11 mouse cellular contexts compared by ENCODE assay signal in genomic region chr14:60765025-60765424, GRCm38 (mm10). TPM values are rescaled to one million over a fixed set of nuclear protein-coding genes. Genes with fewer than 3 reads are reported as not detected.
DNase-seq lines count a peak whose midpoint lies in the region; ATAC-seq and TF ChIP-seq lines count a peak whose summit lies in the region.
"Had no signal": no experiment of that assay in that cellular context is flagged by ENCODE, and none has a peak within 500 bp of the region (broad histone marks: within the 10 kb centered on the region; RNA-seq: fewer than 3 reads in every experiment).

No protein-coding gene starts in this region.

- no peaks in the 10 kb centered on the region for H3K27me3 ChIP-seq in intestine, embryonic 15.5 days (replicated peaks)
- H3K27me3 ChIP-seq in intestine, postnatal 0 days (replicated peaks; ENCODE audit: control insufficient read depth, insufficient read depth, low read length) = no peaks in the 10 kb centered on the region
- H3K27me3 ChIP-seq in lung, postnatal 0 days (replicated peaks; ENCODE audit: insufficient read depth, low read length) = no peaks in the 10 kb centered on the region

- no peak overlapping the region for H3K9ac ChIP-seq in intestine, embryonic 15.5 days
- no peak overlapping the region for H3K9ac ChIP-seq in intestine, postnatal 0 days (ENCODE audit: low read depth, low read length)
- no peak overlapping the region for H3K9ac ChIP-seq in lung, postnatal 0 days (replicated peaks; ENCODE audit: low read depth)

- H3K36me3 ChIP-seq in intestine, embryonic 15.5 days = peaks cover 5% of the 10 kb centered on the region; the same call in 1 of the 2 replicates
- peaks cover 31% of the 10 kb centered on the region for H3K36me3 ChIP-seq in intestine, postnatal 0 days (ENCODE audit: control insufficient read depth, insufficient read depth)
- H3K36me3 ChIP-seq in lung, postnatal 0 days (ENCODE audit: insufficient read depth, low read length) = peaks cover 8% of the 10 kb centered on the region; the same call in 1 of the 2 replicates

- no peaks in the 10 kb centered on the region for H3K9me3 ChIP-seq in intestine, embryonic 15.5 days
- H3K9me3 ChIP-seq in intestine, postnatal 0 days (ENCODE audit: control insufficient read depth) = no peaks in the 10 kb centered on the region
- no peaks in the 10 kb centered on the region for H3K9me3 ChIP-seq in lung, postnatal 0 days (ENCODE audit: low read length)

- peak; percentile 73 for TF ChIP-seq EP300 in lung, postnatal 0 days (IDR thresholded peaks at IDR 0.05)

- intact Hi-C loops in heart, postnatal 25 days (cut with DNase I) = no loop called here
- intact Hi-C loops in left cerebral cortex, postnatal 25 days (cut with DNase I) = loop anchor here (5.0 kb wide), 1 partner anchor 253 kb away; no protein-coding TSS in a partner anchor

- no peak overlapping the region for H3K4me2 ChIP-seq in intestine, embryonic 15.5 days (replicated peaks)
- H3K4me2 ChIP-seq in intestine, postnatal 0 days (replicated peaks; ENCODE audit: low read depth) = no peak overlapping the region
- no peak overlapping the region for H3K4me2 ChIP-seq in lung, postnatal 0 days (replicated peaks; ENCODE audit: low read depth, low read length)

- no peak for TF ChIP-seq POLR2A in bone marrow macrophage, adult 2 months (IDR thresholded peaks at IDR 0.05; ENCODE audit: borderline replicate concordance, low read depth, low read length)

- peak overlapping the region; percentile 11; the same call in 1 of the 2 replicates for H3K27ac ChIP-seq in intestine, embryonic 15.5 days
- no peak overlapping the region for H3K27ac ChIP-seq in intestine, postnatal 0 days (ENCODE audit: low read depth, low read length)
- H3K27ac ChIP-seq in bone marrow macrophage, adult 2 months (ENCODE audit: insufficient read depth, low read depth, low read length) = peak overlapping the region; percentile 68
- H3K27ac ChIP-seq in lung, postnatal 0 days (ENCODE audit: low read length) = peak overlapping the region; percentile 32; the same call in 1 of the 2 replicates

- no peak for TF ChIP-seq CTCF in intestine, postnatal 0 days (IDR thresholded peaks at IDR 0.05; ENCODE audit: low read depth)
- TF ChIP-seq CTCF in bone marrow macrophage, adult 2 months (IDR thresholded peaks at IDR 0.05; ENCODE audit: low read depth, low read length) = no peak
- TF ChIP-seq CTCF in lung, postnatal 0 days (IDR thresholded peaks at IDR 0.05) = no peak

- 64% methylated on average over 2 of the region's 2 CpGs for WGBS in intestine, embryonic 15.5 days
- WGBS in intestine, postnatal 0 days = 54% methylated on average over 2 of the region's 2 CpGs
- 38% methylated on average over 2 of the region's 2 CpGs for WGBS in lung, postnatal 0 days

- DNase-seq in heart, postnatal 25 days (ENCODE audit: low spot score) = peak; percentile 52
- DNase-seq in lung, postnatal 0 days (ENCODE audit: low spot score) = peak; percentile 56
- DNase-seq in left cerebral cortex, postnatal 25 days (ENCODE audit: low spot score in 2 of 2) = no peak
- DNase-seq in urinary bladder, adult 18-20 months (ENCODE audit: low spot score in 2 of 2) = no peak
- DNase-seq in thymus, postnatal 14 days = no peak
- DNase-seq: cerebellum, postnatal 25 days; gastrocnemius, postnatal 14 days had no signal

- no peak overlapping the region for H3K4me3 ChIP-seq in intestine, embryonic 15.5 days (replicated peaks)
- H3K4me3 ChIP-seq in intestine, postnatal 0 days (ENCODE audit: low read depth, low read length) = no peak overlapping the region
- no peak overlapping the region for H3K4me3 ChIP-seq in bone marrow macrophage, adult 2 months (ENCODE audit: insufficient read depth, low read length)
- H3K4me3 ChIP-seq in lung, postnatal 0 days (ENCODE audit: low read depth, low read length) = no peak overlapping the region
- H3K4me3 ChIP-seq: myocyte had no signal

- ATAC-seq in intestine, embryonic 15.5 days = no peak
- no peak for ATAC-seq in intestine, postnatal 0 days
- peak; percentile 70 for ATAC-seq in lung, postnatal 0 days

- 0 out of 2 replicates have a peak, but pooled peaks cover 2% of the 10 kb centered on the region for H3K4me1 ChIP-seq in intestine, embryonic 15.5 days (replicated peaks)
- no peaks in the 10 kb centered on the region for H3K4me1 ChIP-seq in intestine, postnatal 0 days (replicated peaks; ENCODE audit: control insufficient read depth, insufficient read depth, low read length)
- peaks cover 39% of the 10 kb centered on the region for H3K4me1 ChIP-seq in bone marrow macrophage, adult 2 months (ENCODE audit: control insufficient read depth, insufficient read depth, low read length)
- peaks cover 3% of the 10 kb centered on the region; the same call in 1 of the 2 replicates for H3K4me1 ChIP-seq in lung, postnatal 0 days (ENCODE audit: insufficient read depth, low read depth, low read length)

RNA-seq across cellular contexts. Expression of gene C1qtnf9, which starts 2.9 kb away (rescaled TPM):
- polyA plus RNA-seq in intestine, embryonic 15.5 days (2015; fragmentation: Nextera tagmentation; extraction: Ambion mirVana) = 1.3 and 2.0 TPM in 2 replicates
- polyA plus RNA-seq in intestine, postnatal 0 days (2015; fragmentation: Nextera tagmentation; extraction: Ambion mirVana) = 1.4 and 1.6 TPM in 2 replicates
- not detected in 2 replicates for polyA plus RNA-seq in bone marrow macrophage, adult 2 months (2012; ENCODE audit: insufficient read depth, insufficient read length, missing spikeins)
- total RNA-seq in heart, postnatal 25 days (2021) = 10 to 100 TPM; 43.1 to 50.6 TPM
- 0.45 and 0.77 TPM in 2 replicates for polyA plus RNA-seq in lung, postnatal 0 days (2015; fragmentation: Nextera tagmentation; extraction: Ambion mirVana)
- under 1 TPM; 0.34 to 0.48 TPM for total RNA-seq in left cerebral cortex, postnatal 25 days (2021)
- polyA plus RNA-seq: myocyte had no signal

RNA-seq across cellular contexts. Expression of gene Mipep, which starts 19.3 kb away (rescaled TPM):
- polyA plus RNA-seq in intestine, embryonic 15.5 days (2015; fragmentation: Nextera tagmentation; extraction: Ambion mirVana) = 20.5 and 22.1 TPM in 2 replicates
- polyA plus RNA-seq in intestine, postnatal 0 days (2015; fragmentation: Nextera tagmentation; extraction: Ambion mirVana) = 6.7 and 7.0 TPM in 2 replicates
- 6.9 and 8.0 TPM in 2 replicates for polyA plus RNA-seq in bone marrow macrophage, adult 2 months (2012; ENCODE audit: insufficient read depth, insufficient read length, missing spikeins)
- total RNA-seq in heart, postnatal 25 days (2021) = 10 to 100 TPM; 53.9 to 58.4 TPM
- 7.7 and 9.9 TPM in 2 replicates for polyA plus RNA-seq in lung, postnatal 0 days (2015; fragmentation: Nextera tagmentation; extraction: Ambion mirVana)
- 10 to 100 TPM; 24.7 to 25.7 TPM for total RNA-seq in left cerebral cortex, postnatal 25 days (2021)

Comparison
In these comparisons a context has a peak if more than half of its experiments do, and no peak if none do; other contexts are left out.
1. DNase-seq: peak in heart, postnatal 25 days (single experiment) and lung, postnatal 0 days (single experiment); none in left cerebral cortex, postnatal 25 days (0 of 2), urinary bladder, adult 18-20 months (0 of 2) and thymus, postnatal 14 days (single experiment).